Mouse (Mus musculus): ENCODE results near the gene Sh3bp5. TPM values are rescaled to one million over a fixed set of nuclear protein-coding genes. Genes with fewer than 3 reads are reported as not detected.

Gene Sh3bp5
- 100 to 1,000 TPM; 288 to 323 TPM for total RNA-seq (2023)

GRCm38 (mm10) chr14:31435930-31436693 lies at the start of gene Sh3bp5:
Gene Sh3bp5, minus strand, starts transcription at chr14:31436078.

GRCm38 (mm10) chr14:31336369-31337155 lies 99.3 kb downstream of the Sh3bp5 start, which contains the start of gene Capn7:
Gene Capn7, plus strand, starts transcription at chr14:31336638.

GRCm38 (mm10) chr14:31323849-31324792 lies 111.8 kb downstream of the Sh3bp5 start, which contains the start of gene Dnah1:
Gene Dnah1, minus strand, starts transcription at chr14:31323896.

Other genes with a start within 250 kb of the Sh3bp5 start
- not detected for gene Tnnc1, start 227.8 kb downstream of the Sh3bp5 start, total RNA-seq (2023)
- gene Nisch, start 219.1 kb downstream of the Sh3bp5 start, total RNA-seq (2023), result 100 to 1,000 TPM; 375 to 386 TPM
- gene Sema3g, start 218.2 kb downstream of the Sh3bp5 start, total RNA-seq (2023), result under 1 TPM in 1 of 2 experiments, not detected in 1; 0.15 TPM
- gene Phf7, start 184.8 kb downstream of the Sh3bp5 start, total RNA-seq (2023), result 10 to 100 TPM; 17.9 to 22.6 TPM
- gene Bap1, start 184.6 kb downstream of the Sh3bp5 start, total RNA-seq (2023), result 100 to 1,000 TPM; 108 to 116 TPM
- under 1 TPM; 0.17 to 0.56 TPM for gene Dnah1, start 112.2 kb downstream of the Sh3bp5 start, total RNA-seq (2023)
- gene Capn7, start 99.4 kb downstream of the Sh3bp5 start, total RNA-seq (2023), result 10 to 100 TPM; 62.0 to 62.9 TPM
- gene Eaf1, start 58.3 kb upstream of the Sh3bp5 start, total RNA-seq (2023), result 10 to 100 TPM; 34.8 to 49.8 TPM
- 10 to 100 TPM; 43.5 to 48.8 TPM for gene Mettl6, start 59.0 kb upstream of the Sh3bp5 start, total RNA-seq (2023)
- gene Colq, start 155.3 kb upstream of the Sh3bp5 start, total RNA-seq (2023), result 1 to 10 TPM; 3.6 TPM
- not detected for gene Gm49387, start 204.8 kb upstream of the Sh3bp5 start, total RNA-seq (2023)
- 10 to 100 TPM; 16.6 to 18.2 TPM for gene Btd, start 204.9 kb upstream of the Sh3bp5 start, total RNA-seq (2023)
- gene Hacl1, start 205.2 kb upstream of the Sh3bp5 start, total RNA-seq (2023), result 10 to 100 TPM in 1 of 2 experiments, 1 to 10 TPM in 1; 9.0 to 17.0 TPM

All from B cell, adult 67 days (primary cell).